Mouse (Mus musculus) heart, adult 2 months (tissue): ENCODE results near the gene C530008M17Rik. TPM values are rescaled to one million over a fixed set of nuclear protein-coding genes. Genes with fewer than 3 reads are reported as not detected.

Experiments
- DNase-seq, 2 experiments: peaks; one replicate each; pipeline ENCODE4 v3.0.0; 2021
- H3K27ac ChIP-seq: fragments of 200-600 bp; 2 replicates; pipeline ENCODE4 v1.8.1; 2022
- H3K27me3 ChIP-seq: fragments of 200-500 bp; 2 replicates; pipeline ENCODE4 v1.6.1; 2012; ENCODE audit warnings: mild to moderate bottlenecking, low read length, inconsistent platforms, mixed read lengths; ENCODE audit not compliant: control insufficient read depth, insufficient read depth
- H3K36me3 ChIP-seq: fragments of 200-500 bp; 2 replicates; pipeline ENCODE4 v1.6.1; 2012; ENCODE audit warnings: low read length, inconsistent platforms; ENCODE audit not compliant: control insufficient read depth, insufficient read depth
- H3K4me1 ChIP-seq: fragments of 200-500 bp; 2 replicates; pipeline ENCODE4 v1.6.1; 2011; ENCODE audit warnings: low read length; ENCODE audit not compliant: control insufficient read depth, insufficient read depth
- H3K4me3 ChIP-seq: fragments of 200-600 bp; 2 replicates; pipeline ENCODE4 v1.8.1; 2022
- H3K79me2 ChIP-seq: fragments of 200-500 bp; replicated peaks from 2 replicates; pipeline ENCODE4 v1.6.1; 2012; ENCODE audit warnings: mild to moderate bottlenecking, inconsistent platforms, low read length, moderate library complexity, mixed read lengths; ENCODE audit not compliant: control insufficient read depth, insufficient read depth
- H3K9ac ChIP-seq: fragments of 200-500 bp; 2 replicates; pipeline ENCODE4 v1.6.1; 2012; ENCODE audit warnings: low read depth, mild to moderate bottlenecking, control low read depth, inconsistent platforms, low read length, mixed read lengths
- CTCF ChIP-seq: fragments of 200-600 bp; IDR thresholded peaks from 2 replicates; pipeline ENCODE4 v1.8.1; 2022; ENCODE audit warnings: antibody characterized with exemption, mild to moderate bottlenecking, moderate library complexity
- EP300 ChIP-seq: fragments of 200-500 bp; IDR thresholded peaks from 2 replicates; pipeline ENCODE4 v1.6.1; 2011; ENCODE audit warnings: low read depth, low read length, control low read depth; ENCODE audit not compliant: insufficient read depth
- POLR2A ChIP-seq: fragments of 200-500 bp; IDR thresholded peaks from 2 replicates; pipeline ENCODE4 v1.6.1; 2011; ENCODE audit warnings: mild to moderate bottlenecking, low read depth, low read length, control low read depth; ENCODE audit not compliant: insufficient read depth
- WGBS: fragments of 180-500 bp; shearing (Covaris S2); methylation state at CpG from one replicate; pipeline ENCODE4 v1.1.7; 2018; 5-methylcytosine and 5-hydroxymethylcytosine counted together
- intact Hi-C: fragments of 180-260 bp; cut with DNase I; formaldehyde crosslinking; loops from one replicate; pipeline ENCODE4 v1.15.1; 2025
- polyA plus RNA-seq: library from polyadenylated mRNA; depleted of rRNA; stranded (reverse); fragments of >200 nt; gene quantifications from 2 replicates; pipeline ENCODE4 v1.2.3, GENCODE M21; 2012
- total RNA-seq, 2 experiments: library from RNA; stranded (reverse); gene quantifications; 2 replicates each; pipeline ENCODE4 v1.2.3; 2021

C530008M17Rik gene
- total and polyA plus RNA-seq, 3 experiments: 1.5 to 5.4 (median 2.4) TPM

DNA sequence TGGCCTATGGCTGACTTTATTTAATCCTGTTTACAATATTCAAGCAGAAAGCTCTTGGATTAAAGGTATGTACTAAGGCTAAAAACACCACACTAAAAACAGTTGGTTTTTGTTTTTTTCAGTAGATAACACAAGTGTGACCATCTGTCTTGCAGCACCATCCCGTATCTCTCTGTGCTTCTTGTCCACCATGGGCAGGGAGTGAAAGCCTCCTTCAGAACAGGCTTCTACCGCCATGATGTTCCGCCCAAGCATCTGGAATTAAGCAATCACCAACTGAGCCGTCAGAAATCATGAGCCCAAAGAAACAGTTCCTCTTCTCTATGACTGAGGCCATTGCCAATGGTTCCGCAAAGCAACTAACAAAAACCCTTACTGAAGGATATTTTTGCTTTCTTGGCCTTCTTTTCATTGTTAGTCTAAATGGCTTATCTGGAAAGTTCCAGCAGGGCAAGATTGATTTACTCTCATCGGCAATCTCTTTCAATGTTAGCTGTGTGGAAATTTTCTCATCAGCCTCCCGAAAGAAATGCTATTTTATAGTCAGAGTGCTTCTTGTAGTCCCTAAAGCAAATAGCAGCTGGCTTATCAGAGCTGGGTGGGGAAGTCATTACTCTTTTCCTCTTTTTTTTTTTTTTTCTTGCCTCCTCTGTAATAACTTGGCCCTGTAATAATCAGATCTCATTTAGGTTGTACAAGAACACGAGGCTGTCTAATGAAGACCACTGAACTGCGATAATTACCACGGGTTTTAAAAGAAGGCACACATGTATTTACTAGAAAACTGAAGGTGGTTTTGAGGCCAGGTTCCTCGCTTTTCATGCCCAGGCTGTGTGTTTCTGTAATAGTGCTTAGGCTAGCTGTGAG, 49.2 kb downstream of the C530008M17Rik start:
- H3K27ac ChIP-seq: no peak overlapping the region
- H3K9ac ChIP-seq: no peak overlapping the region
- H3K79me2 ChIP-seq: no peaks in the 10 kb centered on the region
- 61% methylated on average over 11 of the region's 11 CpGs for WGBS
- DNase-seq: no peak
- H3K36me3 ChIP-seq: no peaks in the 10 kb centered on the region
- intact Hi-C loops: no loop called here
- H3K4me1 ChIP-seq: peaks cover 2% of the 10 kb centered on the region; the same call in 1 of the 2 replicates
- no peak overlapping the region for H3K4me3 ChIP-seq
- H3K27me3 ChIP-seq: no peaks in the 10 kb centered on the region
- no peak for TF ChIP-seq EP300
- no peak for TF ChIP-seq POLR2A
- no peak for TF ChIP-seq CTCF

DNA sequence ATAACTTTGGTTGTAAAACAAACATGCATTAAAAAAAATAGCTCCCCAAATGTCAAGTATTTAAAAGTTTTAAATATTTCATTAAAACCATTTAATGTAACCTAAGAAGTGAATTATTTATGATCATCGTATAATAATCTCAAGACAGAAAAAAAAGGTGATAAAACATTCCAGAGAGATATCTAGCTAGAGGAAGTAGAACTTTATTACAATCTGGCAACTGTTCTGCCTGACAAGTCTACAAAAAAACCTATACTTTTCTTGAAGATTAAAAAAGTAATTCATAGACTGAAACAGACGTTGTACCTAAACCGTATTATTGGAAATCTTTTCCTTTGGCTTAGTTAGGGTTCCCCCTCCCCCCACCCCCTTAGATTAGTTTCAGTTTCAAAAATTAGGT, 50.8 kb downstream of the C530008M17Rik start:
- Histone ChIP-seq H3K4me3 (no peak overlapping the region), H3K36me3 (no peaks in the 10 kb centered on the region), H3K27ac (no peak overlapping the region), H3K27me3 (no peaks in the 10 kb centered on the region), H3K79me2 (no peaks in the 10 kb centered on the region), H3K4me1 (peaks cover 1% of the 10 kb centered on the region; the same call in 1 of the 2 replicates), H3K9ac (no peak overlapping the region)
- intact Hi-C loops: no loop called here
- DNase-seq: no peak
- WGBS: 67% methylated on average over 3 of the region's 3 CpGs
- TF ChIP-seq POLR2A (no peak), CTCF (no peak)

DNA sequence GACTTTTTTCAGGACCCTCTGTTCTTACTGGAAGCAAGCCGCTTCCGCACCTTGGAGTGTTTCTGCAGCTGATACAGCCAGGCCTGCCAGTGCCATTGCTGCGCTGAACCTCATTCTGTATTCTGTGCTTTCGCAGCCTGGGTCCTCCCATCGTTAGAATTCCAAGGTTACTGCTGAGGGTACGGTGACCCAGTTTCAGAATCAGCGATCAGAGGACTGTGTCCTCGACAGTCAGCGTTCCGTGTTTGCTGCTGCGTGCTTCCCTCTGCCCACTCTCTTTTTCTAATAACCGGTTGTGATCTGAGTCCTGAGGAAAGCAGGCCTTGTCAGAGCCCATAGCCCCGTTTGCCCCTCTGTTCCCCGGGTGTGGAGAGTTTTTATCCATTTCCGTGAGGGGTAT, 51.7 kb downstream of the C530008M17Rik start:
- H3K4me1 ChIP-seq: peaks cover 1% of the 10 kb centered on the region; the same call in 1 of the 2 replicates
- TF ChIP-seq POLR2A (no peak), CTCF (no peak), EP300 (no peak)
- H3K4me3 ChIP-seq: no peak overlapping the region
- no peaks in the 10 kb centered on the region for H3K27me3 ChIP-seq
- no peak overlapping the region for H3K27ac ChIP-seq
- no peak for DNase-seq
- H3K36me3 ChIP-seq: no peaks in the 10 kb centered on the region
- no peak overlapping the region for H3K9ac ChIP-seq
- intact Hi-C loops: no loop called here
- 70% methylated on average over 15 of the region's 15 CpGs for WGBS
- no peaks in the 10 kb centered on the region for H3K79me2 ChIP-seq

DNA sequence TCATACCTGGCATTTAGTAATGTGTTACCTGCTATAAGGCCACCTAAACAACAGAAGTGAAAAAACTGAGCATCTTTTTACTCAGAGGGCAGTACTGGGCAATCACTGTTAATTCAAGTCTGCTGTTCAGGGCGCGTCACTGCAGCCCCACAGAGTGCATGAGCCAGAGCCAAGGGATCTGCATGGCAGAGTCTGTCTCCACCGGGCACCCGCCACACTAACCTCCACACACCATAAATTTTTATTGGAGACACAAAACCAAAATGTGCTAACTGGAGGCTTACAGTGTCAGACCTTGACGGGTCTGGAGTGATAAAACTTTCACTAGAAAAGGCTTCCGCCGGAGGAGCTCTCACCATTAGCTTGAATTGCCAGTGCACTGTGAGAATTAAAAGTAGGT, 57.4 kb downstream of the C530008M17Rik start:
- H3K9ac ChIP-seq: no peak overlapping the region
- 89% methylated on average over 7 of the region's 7 CpGs for WGBS
- no peaks in the 10 kb centered on the region for H3K36me3 ChIP-seq
- no peak overlapping the region for H3K4me3 ChIP-seq
- H3K27me3 ChIP-seq: no peaks in the 10 kb centered on the region
- TF ChIP-seq EP300 (no peak), POLR2A (no peak), CTCF (no peak)
- no peak for DNase-seq
- intact Hi-C loops: no loop called here
- H3K27ac ChIP-seq: no peak overlapping the region
- H3K4me1 ChIP-seq: no peaks in the 10 kb centered on the region
- no peaks in the 10 kb centered on the region for H3K79me2 ChIP-seq

DNA sequence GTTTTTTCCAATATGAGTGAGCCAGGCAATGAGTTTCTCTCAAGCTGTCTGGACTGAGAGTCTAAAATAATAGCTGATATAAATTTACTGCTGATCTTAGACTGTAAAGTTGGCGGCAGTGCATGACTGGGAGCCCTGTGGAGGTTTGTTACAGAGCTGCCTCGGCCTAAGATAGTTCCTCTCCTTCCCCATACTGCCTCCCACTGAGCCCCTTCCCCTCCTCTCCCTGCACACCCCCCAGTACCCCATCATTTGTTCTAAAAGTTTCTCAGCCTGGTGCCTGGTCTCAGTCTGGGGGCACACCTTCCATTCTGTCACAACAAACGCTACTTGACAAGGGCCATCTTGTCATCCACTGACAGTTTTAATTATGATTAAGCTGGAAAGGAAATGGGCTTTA, 63.6 kb downstream of the C530008M17Rik start:
- TF ChIP-seq EP300 (no peak), CTCF (no peak), POLR2A (no peak)
- intact Hi-C loops: no loop called here
- no peak for DNase-seq
- no peaks in the 10 kb centered on the region for H3K36me3 ChIP-seq
- H3K4me3 ChIP-seq: no peak overlapping the region
- no peaks in the 10 kb centered on the region for H3K79me2 ChIP-seq
- no peak overlapping the region for H3K27ac ChIP-seq
- WGBS: 83% methylated on average over 3 of the region's 3 CpGs
- no peaks in the 10 kb centered on the region for H3K4me1 ChIP-seq
- H3K27me3 ChIP-seq: no peaks in the 10 kb centered on the region
- no peak overlapping the region for H3K9ac ChIP-seq

DNA sequence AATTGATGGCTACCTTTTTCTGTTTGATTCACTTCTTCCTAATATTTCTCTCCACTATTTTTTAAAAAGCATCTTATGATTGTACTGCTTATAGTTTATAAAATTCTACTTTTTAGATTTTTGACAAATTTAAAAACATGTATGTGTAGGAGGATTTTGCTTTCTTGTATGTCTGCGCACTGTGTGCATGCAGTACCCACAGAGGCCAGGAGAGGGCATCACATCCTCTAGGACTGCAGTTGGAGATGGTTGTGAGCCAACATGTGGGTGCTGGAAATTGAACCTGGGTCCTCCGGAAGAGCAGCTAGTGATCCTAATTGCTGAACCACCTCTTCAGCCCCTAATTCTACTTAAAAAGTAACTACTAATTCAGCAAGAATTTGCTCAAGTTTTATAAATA, 68.6 kb downstream of the C530008M17Rik start:
- 99% methylated on average over 2 of the region's 2 CpGs for WGBS
- DNase-seq: no peak
- no peaks in the 10 kb centered on the region for H3K79me2 ChIP-seq
- TF ChIP-seq POLR2A (no peak), CTCF (peak; percentile 29)
- H3K4me1 ChIP-seq: no peaks in the 10 kb centered on the region
- no peak overlapping the region for H3K4me3 ChIP-seq
- H3K36me3 ChIP-seq: no peaks in the 10 kb centered on the region
- H3K9ac ChIP-seq: no peak overlapping the region
- intact Hi-C loops: no loop called here
- H3K27ac ChIP-seq: no peak overlapping the region
- no peaks in the 10 kb centered on the region for H3K27me3 ChIP-seq
